Mouse (Mus musculus): ENCODE data around the gene Ywhae. TPM values are rescaled to one million over a fixed set of nuclear protein-coding genes. Genes with fewer than 3 reads are reported as not detected.
A peak's percentile ranks its signal among the peaks of the same experiment; 100 is the strongest.

The Ywhae gene
- total RNA-seq, 4 experiments from 2014 or later, result 471 to 532 (median 523) TPM

GRCm38 (mm10) chr11:75737806-75738476, 5.3 kb downstream of the Ywhae start:
- DNase-seq (ENCODE audit: low spot score), result no peak

- no peak for DNase-seq (ENCODE audit: low spot score)
Observed at GRCm38 (mm10) chr11:75738477-75738821, 5.8 kb downstream of the Ywhae start.

GRCm38 (mm10) chr11:75740204-75740603, 7.5 kb downstream of the Ywhae start:
- DNase-seq (ENCODE audit: low spot score), result no peak

GRCm38 (mm10) chr11:75741615-75742014, 8.9 kb downstream of the Ywhae start:
- no peak for DNase-seq (ENCODE audit: low spot score)

GRCm38 (mm10) chr11:75744761-75745160, 12.1 kb downstream of the Ywhae start:
- no peak for DNase-seq (ENCODE audit: low spot score)

- DNase-seq (ENCODE audit: low spot score), result no peak
Observed at GRCm38 (mm10) chr11:75750537-75750936, 17.9 kb downstream of the Ywhae start.

GRCm38 (mm10) chr11:75751082-75751481, 18.4 kb downstream of the Ywhae start:
- no peak for DNase-seq (ENCODE audit: low spot score)

GRCm38 (mm10) chr11:75756687-75757086, 24.0 kb downstream of the Ywhae start:
- no peak for DNase-seq (ENCODE audit: low spot score)

- DNase-seq (ENCODE audit: low spot score), result no peak
Observed at GRCm38 (mm10) chr11:75758553-75758952, 25.9 kb downstream of the Ywhae start.

- DNase-seq (ENCODE audit: low spot score), result no peak
Observed at GRCm38 (mm10) chr11:75760785-75761184, 28.1 kb downstream of the Ywhae start.

- DNase-seq (ENCODE audit: low spot score), result no peak
Observed at GRCm38 (mm10) chr11:75762708-75763107, 30.0 kb downstream of the Ywhae start.

GRCm38 (mm10) chr11:75764521-75765023, 31.9 kb downstream of the Ywhae start:
- no peak for DNase-seq (ENCODE audit: low spot score)

GRCm38 (mm10) chr11:75765161-75765560, 32.5 kb downstream of the Ywhae start:
- DNase-seq (ENCODE audit: low spot score), result no peak

- no peak for DNase-seq (ENCODE audit: low spot score)
Observed at GRCm38 (mm10) chr11:75767014-75767413, 34.3 kb downstream of the Ywhae start.

- DNase-seq (ENCODE audit: low spot score), result no peak
Observed at GRCm38 (mm10) chr11:75768091-75768989, 35.7 kb downstream of the Ywhae start.

- peak; percentile 85 for DNase-seq (ENCODE audit: low spot score)
Observed at GRCm38 (mm10) chr11:75769206-75769605, 36.5 kb downstream of the Ywhae start.

GRCm38 (mm10) chr11:75772562-75772961, 39.9 kb downstream of the Ywhae start:
- DNase-seq (ENCODE audit: low spot score), result no peak

GRCm38 (mm10) chr11:75775919-75776318, 43.2 kb downstream of the Ywhae start:
- no peak for DNase-seq (ENCODE audit: low spot score)

GRCm38 (mm10) chr11:75781919-75782318, 49.2 kb downstream of the Ywhae start:
- DNase-seq (ENCODE audit: low spot score), result peak; percentile 59

GRCm38 (mm10) chr11:75783799-75784198, 51.1 kb downstream of the Ywhae start:
- no peak for DNase-seq (ENCODE audit: low spot score)

- DNase-seq (ENCODE audit: low spot score), result no peak
Observed at GRCm38 (mm10) chr11:75785897-75786296, 53.2 kb downstream of the Ywhae start.

- DNase-seq (ENCODE audit: low spot score), result no peak
Observed at GRCm38 (mm10) chr11:75792535-75792934, 59.9 kb downstream of the Ywhae start.

GRCm38 (mm10) chr11:75793351-75793750, 60.7 kb downstream of the Ywhae start:
- DNase-seq (ENCODE audit: low spot score), result no peak

All from heart, adult 8-10 months (tissue).